ENCODE assay signal across 8 mouse cellular contexts in the genomic region with DNA sequence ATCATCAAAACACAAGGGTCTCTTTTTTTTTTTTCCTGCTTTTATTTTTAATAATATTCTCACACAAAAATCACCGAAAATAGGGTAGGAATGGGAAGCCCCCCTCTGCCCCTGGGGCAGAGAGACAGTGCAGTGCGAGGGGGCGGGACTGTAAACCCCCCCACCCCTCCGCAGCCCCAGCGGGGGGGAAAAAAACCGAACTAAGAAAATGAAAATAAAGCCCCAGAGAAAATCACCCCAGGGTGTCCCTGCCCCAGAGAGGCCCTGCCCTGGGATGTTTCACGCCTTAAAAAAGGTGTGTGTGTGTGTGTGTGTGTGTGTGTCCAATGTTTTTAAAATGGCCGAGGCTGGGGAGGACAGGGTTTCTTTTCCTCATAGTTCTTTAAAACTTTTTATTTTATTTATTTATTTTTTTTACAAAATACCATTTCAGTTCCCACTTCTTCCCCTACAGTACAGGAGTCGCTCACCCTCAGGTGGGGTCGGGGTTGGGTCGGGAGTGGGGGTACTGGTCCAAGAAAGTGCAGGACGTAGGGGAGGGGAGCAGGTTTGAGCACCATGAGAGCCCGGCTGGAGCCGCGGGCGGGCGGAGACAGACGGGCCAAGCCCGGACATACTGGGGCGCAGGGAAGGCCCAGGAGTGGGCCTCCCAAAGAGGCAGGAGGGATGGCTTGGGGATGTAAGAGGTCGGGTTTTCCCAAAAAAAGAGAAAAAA. TPM values are rescaled to one million over a fixed set of nuclear protein-coding genes. Genes with fewer than 3 reads are reported as not detected.
DNase-seq lines count a peak whose midpoint lies in the region; ATAC-seq lines count a peak whose summit lies in the region.

No protein-coding gene starts in this region.

- peak; percentile 20 for DNase-seq in thymus, postnatal 4 days
- no peak for DNase-seq in thymus, postnatal 25 days
- no peak for DNase-seq in T-cell, adult 2 months (ENCODE audit: low spot score)
- no peak for DNase-seq in spleen, postnatal 4 days (ENCODE audit: low spot score in 2 of 2)
- no peak for DNase-seq in c-Kit-positive CD71-positive TER-119-positive erythroid progenitor cells, embryonic 14.5 days (ENCODE audit: low spot score)

- H3K9me3 ChIP-seq in forebrain, embryonic 12.5 days, result no peaks in the 10 kb centered on the region
- H3K9me3 ChIP-seq in forebrain, embryonic 15.5 days, result no peaks in the 10 kb centered on the region
- H3K9me3 ChIP-seq in limb, embryonic 12.5 days, result no peaks in the 10 kb centered on the region

- peak overlapping the region; percentile 43 for H3K9ac ChIP-seq in forebrain, embryonic 12.5 days
- no peak overlapping the region for H3K9ac ChIP-seq in forebrain, embryonic 15.5 days (replicated peaks)
- H3K9ac ChIP-seq in limb, embryonic 12.5 days (replicated peaks), result peak overlapping the region; percentile 44

- peak overlapping the region; percentile 27; the same call in 1 of the 2 replicates for H3K4me3 ChIP-seq in forebrain, embryonic 12.5 days (replicated peaks)
- no peak overlapping the region for H3K4me3 ChIP-seq in forebrain, embryonic 15.5 days
- peak overlapping the region; percentile 66 for H3K4me3 ChIP-seq in limb, embryonic 12.5 days (replicated peaks)

- peaks cover 43% of the 10 kb centered on the region for H3K27me3 ChIP-seq in forebrain, embryonic 12.5 days
- H3K27me3 ChIP-seq in forebrain, embryonic 15.5 days, result no peaks in the 10 kb centered on the region; the same call in 1 of the 2 replicates
- H3K27me3 ChIP-seq in limb, embryonic 12.5 days, result peaks cover 8% of the 10 kb centered on the region

- H3K27ac ChIP-seq in forebrain, embryonic 12.5 days, result no peak overlapping the region
- H3K27ac ChIP-seq in forebrain, embryonic 15.5 days (replicated peaks), result no peak overlapping the region
- peak overlapping the region; percentile 82 for H3K27ac ChIP-seq in limb, embryonic 12.5 days

- peak overlapping the region; percentile 82 for H3K4me2 ChIP-seq in forebrain, embryonic 12.5 days
- H3K4me2 ChIP-seq in forebrain, embryonic 15.5 days (replicated peaks), result no peak overlapping the region
- peak overlapping the region; percentile 84 for H3K4me2 ChIP-seq in limb, embryonic 12.5 days

- peaks cover 47% of the 10 kb centered on the region for H3K36me3 ChIP-seq in forebrain, embryonic 12.5 days (replicated peaks)
- H3K36me3 ChIP-seq in forebrain, embryonic 15.5 days, result peaks cover 46% of the 10 kb centered on the region
- peaks cover 52% of the 10 kb centered on the region for H3K36me3 ChIP-seq in limb, embryonic 12.5 days

- 12% methylated on average over 21 of the region's 21 CpGs for WGBS in forebrain, embryonic 12.5 days
- 29% methylated on average over 21 of the region's 21 CpGs for WGBS in forebrain, embryonic 15.5 days
- 14% methylated on average over 21 of the region's 21 CpGs for WGBS in limb, embryonic 12.5 days

- peaks cover 53% of the 10 kb centered on the region for H3K4me1 ChIP-seq in forebrain, embryonic 12.5 days
- H3K4me1 ChIP-seq in forebrain, embryonic 15.5 days, result peaks cover 32% of the 10 kb centered on the region
- peaks cover 56% of the 10 kb centered on the region for H3K4me1 ChIP-seq in limb, embryonic 12.5 days (replicated peaks)

- no peak for ATAC-seq in forebrain, embryonic 12.5 days (ENCODE audit: low FRiP score)
- no peak for ATAC-seq in forebrain, embryonic 15.5 days (replicated peaks)
- no peak for ATAC-seq in limb, embryonic 12.5 days (ENCODE audit: insufficient number of reproducible peaks, insufficient read depth, low FRiP score, low TSS enrichment, low read depth)

RNA-seq across cellular contexts. Expression of gene Tmem88, which starts 0.6 kb away (rescaled TPM):
- polyA plus RNA-seq in forebrain, embryonic 12.5 days (2016; fragmentation: Nextera tagmentation; extraction: Ambion mirVana), result 9.1 and 11.2 TPM in 2 replicates
- polyA plus RNA-seq in forebrain, embryonic 15.5 days (2015; fragmentation: Nextera tagmentation; extraction: Ambion mirVana), result 5.9 and 6.7 TPM in 2 replicates
- 24.2 and 25.4 TPM in 2 replicates for polyA plus RNA-seq in limb, embryonic 12.5 days (2016; fragmentation: Nextera tagmentation; extraction: Ambion mirVana)

RNA-seq across cellular contexts. Expression of gene Cyb5d1, which starts 3.2 kb away (rescaled TPM):
- 55.0 and 60.9 TPM in 2 replicates for polyA plus RNA-seq in forebrain, embryonic 12.5 days (2016; fragmentation: Nextera tagmentation; extraction: Ambion mirVana)
- 44.3 and 45.9 TPM in 2 replicates for polyA plus RNA-seq in forebrain, embryonic 15.5 days (2015; fragmentation: Nextera tagmentation; extraction: Ambion mirVana)
- polyA plus RNA-seq in limb, embryonic 12.5 days (2016; fragmentation: Nextera tagmentation; extraction: Ambion mirVana), result 42.5 and 42.6 TPM in 2 replicates

RNA-seq across cellular contexts. Expression of gene Naa38, which starts 3.4 kb away (rescaled TPM):
- polyA plus RNA-seq in forebrain, embryonic 12.5 days (2016; fragmentation: Nextera tagmentation; extraction: Ambion mirVana), result 91.7 and 103 TPM in 2 replicates
- polyA plus RNA-seq in forebrain, embryonic 15.5 days (2015; fragmentation: Nextera tagmentation; extraction: Ambion mirVana), result 89.4 and 91.9 TPM in 2 replicates
- 126 and 136 TPM in 2 replicates for polyA plus RNA-seq in limb, embryonic 12.5 days (2016; fragmentation: Nextera tagmentation; extraction: Ambion mirVana)

RNA-seq across cellular contexts. Expression of gene Kdm6b, which starts 14.8 kb away (rescaled TPM):
- 50.8 and 53.3 TPM in 2 replicates for polyA plus RNA-seq in forebrain, embryonic 12.5 days (2016; fragmentation: Nextera tagmentation; extraction: Ambion mirVana)
- polyA plus RNA-seq in forebrain, embryonic 15.5 days (2015; fragmentation: Nextera tagmentation; extraction: Ambion mirVana), result 56.6 and 58.9 TPM in 2 replicates
- polyA plus RNA-seq in limb, embryonic 12.5 days (2016; fragmentation: Nextera tagmentation; extraction: Ambion mirVana), result 45.4 and 49.1 TPM in 2 replicates

RNA-seq across cellular contexts. Expression of gene Chd3, which starts 29.4 kb away (rescaled TPM):
- 94.3 and 98.3 TPM in 2 replicates for polyA plus RNA-seq in forebrain, embryonic 12.5 days (2016; fragmentation: Nextera tagmentation; extraction: Ambion mirVana)
- polyA plus RNA-seq in forebrain, embryonic 15.5 days (2015; fragmentation: Nextera tagmentation; extraction: Ambion mirVana), result 127 and 138 TPM in 2 replicates
- 121 and 124 TPM in 2 replicates for polyA plus RNA-seq in limb, embryonic 12.5 days (2016; fragmentation: Nextera tagmentation; extraction: Ambion mirVana)
